Mouse (Mus musculus) T-cell, adult 2 months (primary cell): ENCODE results near the gene Tmem63b.

ENCODE experiments used
- DNase-seq: peaks from one replicate; pipeline ENCODE4 v3.0.0; 2022; ENCODE audit warnings: low spot score

The Tmem63b gene

DNA sequence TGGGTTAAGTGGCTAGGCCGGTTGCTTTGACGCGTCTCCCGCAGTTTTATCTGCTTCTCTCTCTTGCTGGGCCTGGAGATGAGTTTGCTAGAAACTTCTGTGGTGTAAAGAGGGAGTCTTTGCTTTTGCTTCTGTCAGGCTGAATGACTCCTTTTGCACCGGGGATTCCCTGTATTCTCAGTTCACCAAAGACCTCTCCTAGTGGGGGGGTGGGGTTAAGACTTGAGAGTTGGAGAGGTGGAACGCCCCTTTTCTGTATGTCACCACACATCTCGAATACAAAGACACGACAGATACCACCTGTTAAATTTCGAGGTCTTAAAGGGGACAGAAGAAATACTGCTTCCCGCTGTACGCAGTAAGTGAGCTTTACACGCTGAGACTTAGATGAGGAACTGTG, at the start of gene Tmem63b:
TSS of gene Tmem63b (minus strand) at position 190 of the 400 bp plus-strand sequence.
- DNase-seq, result peak; percentile 50

DNA sequence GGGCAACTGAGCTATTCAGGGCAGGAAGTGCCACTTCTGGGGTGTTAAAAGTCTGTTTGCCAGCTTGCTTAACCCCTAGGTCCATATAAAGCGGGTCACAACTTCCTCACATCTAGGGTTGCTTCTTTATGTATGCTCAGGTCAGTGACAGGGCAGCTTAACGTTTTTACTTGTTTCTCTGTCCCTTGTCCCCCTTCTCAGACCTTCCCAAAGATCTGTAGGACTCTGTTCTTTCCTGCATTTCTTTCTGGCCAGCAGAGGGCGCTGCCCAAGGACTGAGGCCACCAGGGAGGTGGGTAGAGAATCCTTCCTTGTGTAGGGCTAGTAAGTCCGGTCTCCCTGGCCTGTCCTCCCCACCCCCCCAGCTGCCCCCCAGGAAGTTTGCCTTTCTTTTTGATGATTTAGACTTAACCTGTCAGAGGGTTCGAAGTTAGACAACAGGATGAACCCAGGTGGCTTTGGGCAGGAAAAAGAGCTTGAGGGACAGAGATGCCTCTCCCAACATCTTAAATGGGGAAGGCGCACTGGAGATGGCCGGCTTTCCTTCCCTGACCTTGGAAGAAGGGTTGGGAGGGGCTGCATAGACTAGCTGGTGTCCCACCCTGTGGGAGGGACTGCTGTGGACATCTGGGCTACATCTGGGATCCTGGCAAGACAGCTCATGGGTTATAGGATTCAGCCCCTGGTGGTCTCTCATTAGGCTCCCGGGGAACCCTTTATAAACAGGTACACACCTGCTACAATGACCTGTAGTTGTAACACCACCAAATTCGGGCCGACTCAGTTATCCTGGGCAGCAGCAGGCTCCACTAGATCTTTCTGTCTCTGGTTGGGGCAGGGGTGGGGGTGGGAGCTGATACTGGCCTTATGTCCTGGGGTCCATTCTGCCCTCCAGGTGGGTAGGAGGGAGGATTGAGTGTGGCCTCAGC, 48.9 kb upstream of the Tmem63b start:
- DNase-seq, result peak; percentile 55

DNA sequence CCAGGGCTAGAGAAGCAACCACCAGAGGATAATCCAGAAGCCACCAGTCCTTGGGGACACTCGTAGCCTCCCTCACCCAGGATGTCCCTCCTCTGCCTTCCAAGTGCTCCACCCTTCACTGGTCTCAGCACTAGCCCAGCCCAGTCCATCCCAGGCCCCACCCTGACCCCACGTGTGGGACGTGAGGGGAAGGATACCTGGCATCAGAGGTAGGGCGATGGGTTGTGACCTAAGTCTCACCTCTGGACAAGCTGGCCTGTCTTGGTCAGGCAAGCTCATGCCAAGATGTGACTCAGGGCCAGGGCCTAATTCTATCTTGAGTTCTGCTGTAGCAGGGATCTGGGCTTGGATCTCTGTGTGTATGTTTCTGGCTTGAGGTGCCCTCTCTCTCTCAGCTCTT, 48.2 kb upstream of the Tmem63b start:
- DNase-seq, result no peak

DNA sequence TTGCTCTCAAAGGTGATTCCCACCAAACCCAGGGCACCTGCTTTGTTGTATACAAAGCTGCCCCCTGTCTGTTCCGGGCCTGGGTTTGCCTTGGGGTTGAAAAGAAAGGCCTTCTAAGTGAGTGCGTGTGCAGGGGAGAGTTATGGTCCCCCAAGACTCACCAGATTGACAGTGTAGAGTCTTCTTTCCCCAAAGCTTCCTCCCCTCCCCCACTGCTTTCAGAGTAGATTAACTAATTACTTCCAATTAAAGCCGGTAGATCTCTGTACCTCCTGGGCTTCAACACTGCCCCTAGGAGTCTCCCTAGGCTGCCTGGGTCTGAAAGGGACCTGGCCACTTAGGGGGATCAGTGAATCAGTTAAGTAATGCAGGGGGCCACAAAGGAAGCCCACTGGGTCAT, 47.6 kb upstream of the Tmem63b start:
- DNase-seq, result no peak

DNA sequence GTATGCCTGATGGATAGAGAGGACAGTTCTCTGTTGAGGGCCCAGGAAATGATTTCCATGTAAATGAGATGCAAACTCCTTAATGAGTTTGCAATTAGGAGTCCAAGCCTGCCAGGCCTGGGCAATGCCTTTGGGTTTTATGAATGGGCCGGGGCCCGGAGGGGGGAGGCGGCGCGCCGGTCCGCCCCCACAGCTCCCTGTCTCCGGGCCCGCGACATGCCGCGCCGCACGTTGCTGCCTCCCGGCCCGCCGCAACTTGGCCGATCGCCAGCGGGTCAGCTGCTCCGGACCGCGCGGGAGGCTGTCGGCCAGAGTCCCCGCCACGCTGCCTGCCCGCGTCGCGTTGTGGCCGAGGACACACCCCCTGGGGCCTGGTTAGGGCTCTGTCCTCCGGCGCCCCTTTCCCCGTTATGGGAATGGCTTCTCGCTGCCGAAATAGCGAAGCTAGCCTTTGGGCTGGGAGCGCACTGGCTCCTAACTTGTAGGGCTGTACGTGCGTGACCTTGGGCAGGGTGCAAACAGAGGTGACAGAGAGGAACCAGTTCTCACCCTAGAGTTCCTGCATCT, 47.1 kb upstream of the Tmem63b start, which contains the start of gene 1600014C23Rik:
TSS of gene 1600014C23Rik (minus strand) at position 110 of the 567 bp plus-strand sequence.
- DNase-seq, result no peak

DNA sequence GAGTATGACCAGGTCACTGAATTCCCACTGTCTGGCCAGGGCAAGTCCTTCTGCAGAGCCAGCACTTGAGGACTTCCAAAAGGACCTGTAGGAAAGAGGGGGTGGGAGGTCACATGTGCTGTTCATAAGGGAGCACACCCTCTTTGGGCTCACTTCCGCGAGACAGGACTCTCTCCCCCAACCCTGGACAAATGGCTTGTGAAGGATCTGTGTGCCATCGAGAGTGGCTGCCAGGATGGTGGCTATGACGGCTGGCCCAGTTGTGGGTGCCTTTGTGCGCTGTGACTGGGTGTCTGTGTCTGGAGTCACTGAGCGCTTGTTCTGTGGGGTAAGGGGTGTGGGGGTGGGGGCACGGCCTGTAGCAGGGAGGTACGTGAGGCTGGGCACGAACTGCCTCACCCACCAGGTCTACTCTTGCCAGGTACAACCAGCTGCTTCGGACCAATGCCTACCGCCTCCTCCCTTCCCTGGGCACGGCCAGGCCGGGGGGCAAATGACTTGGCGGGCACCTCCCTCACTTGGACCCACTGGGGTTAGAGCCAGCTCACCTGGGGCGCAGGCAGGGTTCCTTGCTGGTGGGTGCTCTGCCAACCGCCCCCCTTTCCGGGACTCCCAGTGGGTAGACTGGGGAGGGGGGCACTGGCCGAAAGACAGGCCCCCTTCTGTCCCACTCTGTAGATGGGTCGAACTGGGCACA, 46.5 kb upstream of the Tmem63b start:
- DNase-seq, result no peak

DNA sequence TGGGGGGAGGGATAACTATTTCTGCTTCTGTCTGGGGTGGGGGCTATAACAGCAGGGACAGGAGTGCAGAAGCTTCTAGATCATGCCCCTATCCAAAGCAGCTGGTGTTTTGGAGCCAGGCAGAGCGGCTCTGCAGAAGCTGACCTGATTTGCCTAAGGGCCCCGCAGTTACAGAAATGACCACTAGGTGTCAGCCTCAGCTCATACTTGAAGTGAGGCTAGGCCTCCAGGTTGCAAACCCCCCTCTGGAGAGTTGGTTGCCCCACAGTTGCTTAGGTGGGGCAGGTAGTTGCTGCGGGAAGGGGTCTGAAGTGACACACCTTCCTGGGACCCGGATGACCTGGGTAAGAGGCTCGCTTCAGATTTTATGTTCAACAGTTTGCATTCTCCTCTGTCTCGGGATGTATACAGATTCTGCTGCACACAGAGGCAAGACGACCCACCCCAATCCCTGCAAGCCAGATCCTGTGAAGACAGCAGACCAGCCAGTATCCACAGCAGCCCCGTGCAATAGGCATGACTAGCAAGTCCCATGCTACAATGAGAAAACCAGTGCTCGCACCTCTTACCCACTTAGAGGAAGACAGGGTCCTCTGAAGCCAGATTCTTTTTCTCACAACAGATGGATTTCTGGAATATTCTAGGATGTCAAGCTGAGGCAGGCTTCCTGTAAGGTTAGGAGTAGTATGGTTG, 44.6 kb upstream of the Tmem63b start:
- peak; percentile 75 for DNase-seq

DNA sequence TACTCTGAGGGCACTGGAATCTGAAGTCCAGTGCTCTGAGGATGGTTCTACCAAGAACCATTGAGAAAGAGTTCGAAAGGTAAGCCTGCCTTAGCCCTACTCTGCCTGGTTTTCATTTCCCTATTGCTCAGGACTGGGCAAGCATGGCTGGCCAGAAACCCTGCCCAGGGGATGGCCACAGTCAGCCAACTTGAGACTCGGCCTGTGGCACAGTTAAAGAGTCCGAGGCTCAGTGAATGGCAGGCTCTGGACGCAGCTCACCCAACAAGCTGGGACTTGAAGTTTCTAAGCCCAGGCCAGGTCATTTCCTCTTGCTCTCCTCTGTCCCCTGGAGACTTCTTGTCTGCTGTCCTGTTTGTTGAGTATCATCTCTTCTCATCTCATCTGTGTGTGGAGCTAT, 44.0 kb upstream of the Tmem63b start:
- DNase-seq, result no peak

DNA sequence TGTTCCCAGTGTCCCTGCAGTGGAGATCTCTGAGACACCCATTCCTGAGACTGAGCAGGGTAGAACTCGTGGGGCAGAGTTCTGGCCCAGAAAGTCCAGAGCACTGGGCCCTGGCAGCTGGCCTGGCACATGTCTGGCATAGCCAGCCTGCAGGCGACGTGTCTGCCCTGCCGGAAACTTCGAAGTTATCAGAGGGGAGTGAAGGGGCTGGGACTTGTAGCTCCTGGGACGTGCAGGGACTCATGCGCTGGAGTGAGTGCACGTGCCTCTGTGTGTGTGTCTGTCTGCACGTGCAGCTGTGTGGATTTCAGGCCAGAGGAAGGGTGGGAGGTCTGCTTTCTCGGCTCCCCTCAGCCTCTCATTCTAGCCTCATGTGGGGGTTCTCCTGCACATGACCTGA, 42.7 kb upstream of the Tmem63b start:
- DNase-seq, result no peak

DNA sequence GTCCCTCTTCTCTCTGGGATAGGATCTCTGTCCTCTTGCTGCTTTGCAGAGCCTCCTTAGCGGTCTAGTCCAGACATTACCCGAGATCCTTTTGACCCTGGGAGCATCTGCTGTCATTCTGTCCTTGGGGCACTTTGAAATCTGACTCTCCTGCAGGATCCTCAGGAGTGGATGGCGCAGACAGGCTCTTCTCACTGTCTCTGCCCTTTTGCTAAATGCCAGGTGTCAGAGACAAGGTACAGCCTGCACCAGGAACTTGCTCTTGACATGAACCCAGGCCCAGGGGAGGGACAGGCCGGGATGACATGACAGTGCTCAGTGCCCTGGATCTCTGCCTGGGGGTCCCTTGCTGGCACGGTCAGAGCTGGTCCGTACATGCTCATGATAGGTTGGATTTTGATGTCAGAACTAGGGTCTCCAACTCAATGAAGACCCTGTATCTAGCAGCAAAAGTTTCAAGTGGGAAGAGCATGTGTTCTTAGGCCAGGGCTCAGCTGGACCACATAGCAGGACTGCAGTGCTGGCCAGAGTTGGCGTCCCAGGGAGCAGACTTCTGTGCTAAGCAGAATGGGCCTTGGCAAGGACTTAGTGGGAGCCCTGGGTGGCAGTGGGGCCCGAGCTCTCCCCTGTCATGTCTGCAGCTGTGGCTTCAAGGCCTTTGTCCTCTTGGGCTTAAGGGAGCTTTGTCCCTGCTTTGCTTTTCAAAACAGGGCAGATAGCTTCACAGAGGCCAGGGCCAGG, 41.4 kb upstream of the Tmem63b start:
- no peak for DNase-seq

DNA sequence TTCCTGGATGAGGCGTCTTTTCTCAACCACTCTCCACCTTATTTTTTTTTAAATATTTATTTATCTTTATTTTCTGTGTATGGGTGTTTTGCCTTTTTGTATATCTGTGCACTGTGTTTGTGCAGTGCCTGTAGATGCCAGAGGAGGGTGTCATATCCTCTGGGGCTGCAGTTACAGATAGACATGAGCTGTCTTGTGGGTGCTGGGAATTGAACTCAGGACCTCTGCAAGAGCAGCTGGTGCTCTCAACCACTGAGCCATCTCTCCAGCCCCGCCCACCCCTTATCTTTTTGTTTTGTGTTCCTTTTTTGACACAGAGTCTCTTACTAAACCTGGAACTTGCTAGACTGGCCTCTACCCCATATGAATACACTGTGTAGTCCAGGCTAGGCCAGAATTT, 40.8 kb upstream of the Tmem63b start:
- no peak for DNase-seq

DNA sequence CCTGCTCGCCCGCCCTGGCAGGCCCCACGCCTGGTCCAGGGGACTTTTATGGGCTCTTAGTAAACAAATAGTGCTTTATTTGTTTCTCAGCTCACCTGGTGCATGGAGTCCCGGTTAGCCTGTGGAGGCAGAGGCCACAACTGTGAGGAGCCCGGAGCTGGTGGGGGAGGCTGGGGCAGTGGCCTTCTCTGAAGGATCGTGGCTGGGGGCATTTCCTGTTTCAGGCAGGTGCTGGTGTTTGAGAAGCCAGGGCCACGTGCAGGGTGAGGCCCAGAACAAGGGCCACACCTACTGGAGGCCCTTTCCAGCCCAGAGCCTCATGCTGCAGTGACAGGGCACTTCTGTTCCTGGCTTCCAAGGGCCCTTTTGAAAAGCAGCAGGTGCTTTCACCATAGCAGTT, 39.5 kb upstream of the Tmem63b start:
- no peak for DNase-seq

DNA sequence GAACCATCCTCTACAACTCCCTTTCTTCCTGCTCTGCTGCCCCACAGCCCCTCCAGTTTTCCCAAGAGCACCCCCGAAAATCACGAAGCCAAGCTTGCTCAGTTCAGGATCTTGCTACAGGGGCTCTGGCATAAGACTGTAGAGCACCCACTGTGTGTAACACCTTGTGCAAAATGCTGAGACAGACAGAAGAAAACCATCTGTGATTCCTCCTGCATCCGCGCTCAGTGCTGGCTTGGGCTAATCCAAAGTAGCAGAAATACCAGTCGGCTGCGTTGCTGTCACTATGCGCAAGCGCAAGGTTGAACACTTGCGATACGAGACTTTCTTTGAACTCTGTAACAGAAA, 37.8 kb upstream of the Tmem63b start:
- DNase-seq, result no peak

DNA sequence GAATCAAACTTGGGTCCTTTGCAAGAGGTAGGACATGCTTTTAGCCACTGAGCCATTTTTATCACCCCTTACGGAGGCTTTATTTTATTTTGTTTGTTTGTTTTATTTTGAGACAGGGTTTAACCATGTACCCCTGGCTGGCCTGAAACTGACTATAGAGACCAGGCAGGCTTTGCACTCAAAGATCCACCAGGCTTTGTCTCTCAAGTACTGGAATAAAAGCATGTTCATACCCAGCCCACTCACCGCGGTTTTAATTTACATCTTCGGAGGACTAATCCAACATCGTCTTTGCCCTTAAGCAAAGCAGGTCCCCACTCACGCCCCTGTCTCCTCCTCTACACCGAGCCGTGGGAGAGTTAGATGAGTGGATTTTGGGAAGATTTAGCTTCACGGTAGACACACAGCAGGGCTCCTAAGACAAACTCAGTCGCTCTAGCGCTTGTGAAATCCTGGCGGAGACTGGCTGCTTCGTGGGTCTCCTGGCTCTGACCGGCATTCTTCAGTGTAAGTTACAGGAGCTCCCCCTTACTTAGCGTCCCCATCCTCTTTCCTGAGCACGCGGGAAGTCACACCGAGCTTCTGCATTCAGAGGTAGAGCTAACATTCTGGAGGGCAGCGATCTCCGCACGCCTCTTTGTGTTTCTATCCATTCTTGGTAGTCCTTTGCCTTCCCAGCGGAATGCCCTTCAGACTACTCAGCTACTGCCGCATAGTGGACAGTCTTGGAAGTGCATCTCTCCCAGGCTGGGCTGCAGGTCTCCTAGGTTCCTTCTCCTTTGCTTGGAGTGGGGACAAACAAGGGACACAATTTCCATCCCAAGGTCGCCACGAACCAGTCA, 37.2 kb upstream of the Tmem63b start:
- peak; percentile 36 for DNase-seq

DNA sequence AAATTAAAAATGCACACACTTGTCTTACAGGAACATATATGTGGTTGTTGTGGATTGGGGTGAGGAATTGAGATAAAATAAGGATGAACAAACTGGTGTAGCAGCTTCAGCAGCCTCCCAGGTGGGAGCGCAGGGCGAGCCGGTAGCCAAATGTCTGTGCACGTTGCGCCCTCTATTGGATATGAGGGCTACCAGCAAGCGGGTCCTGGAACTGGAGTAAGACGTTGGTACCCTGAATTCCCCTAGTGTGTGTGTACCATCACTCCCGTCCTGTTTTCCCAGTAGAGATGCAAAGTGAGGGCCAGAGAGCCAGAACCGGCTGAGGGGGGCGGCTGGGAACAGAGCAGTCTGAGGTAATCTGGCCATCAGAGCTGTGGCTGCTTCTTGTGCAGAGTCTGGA, 31.6 kb upstream of the Tmem63b start:
- DNase-seq, result peak; percentile 58

DNA sequence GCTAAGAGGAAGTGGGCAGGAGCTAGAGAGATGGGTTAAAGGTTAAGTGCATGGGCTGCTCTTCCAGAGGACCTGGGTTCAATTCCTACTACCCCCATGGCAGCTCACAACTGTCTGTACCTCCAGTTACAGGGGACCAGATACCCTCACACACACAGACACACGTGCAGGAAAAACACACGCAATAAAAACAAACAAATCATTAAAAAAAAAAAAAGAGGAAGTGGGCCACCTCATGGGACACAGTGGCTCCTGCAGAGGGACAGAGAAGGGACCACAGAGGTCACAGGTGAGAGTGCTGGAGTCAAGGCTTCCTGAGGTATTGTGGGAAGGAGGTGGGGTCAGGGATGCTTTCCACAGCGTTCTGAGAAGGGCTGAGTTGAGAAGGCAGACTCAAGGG, 24.8 kb upstream of the Tmem63b start:
- no peak for DNase-seq

DNA sequence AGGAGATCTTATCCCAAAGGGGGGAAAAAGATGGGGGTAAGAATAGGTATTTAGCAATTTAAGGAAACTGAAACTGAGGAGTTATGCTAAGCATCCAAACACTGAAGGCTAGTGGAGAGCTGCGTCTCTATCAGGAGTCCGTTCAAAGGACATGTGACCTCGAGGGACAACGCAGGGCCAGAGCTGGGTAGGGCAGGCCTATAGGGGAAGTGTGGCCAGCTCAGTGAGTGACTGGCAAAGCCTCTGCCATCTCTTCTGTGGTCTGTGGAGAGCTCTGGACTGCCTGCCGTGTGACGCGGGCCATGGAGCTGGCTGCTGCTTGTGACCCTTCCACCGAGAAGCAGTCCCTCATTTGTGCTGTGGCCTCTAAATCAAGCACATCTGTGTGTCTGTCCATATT, 23.7 kb upstream of the Tmem63b start:
- DNase-seq, result no peak

DNA sequence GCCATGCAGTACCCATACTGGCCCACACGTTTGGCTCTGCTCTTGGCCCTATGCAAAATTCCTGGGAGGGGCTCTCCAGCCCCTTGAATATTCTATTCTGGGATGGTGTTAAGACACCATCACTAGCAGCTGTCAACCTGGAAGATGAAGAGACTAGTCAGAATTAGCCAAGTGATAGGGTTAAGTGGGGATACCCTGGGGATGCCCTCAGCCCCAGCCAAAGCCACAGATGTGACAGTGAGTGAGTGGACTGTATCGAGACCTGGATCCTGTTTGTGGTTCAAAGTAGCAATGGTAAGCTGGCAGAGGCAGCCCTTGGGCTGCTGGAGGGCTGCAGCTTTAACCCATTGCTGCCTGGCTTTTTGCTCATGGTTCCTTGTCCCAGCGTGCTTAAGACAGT, 23.1 kb upstream of the Tmem63b start:
- no peak for DNase-seq

DNA sequence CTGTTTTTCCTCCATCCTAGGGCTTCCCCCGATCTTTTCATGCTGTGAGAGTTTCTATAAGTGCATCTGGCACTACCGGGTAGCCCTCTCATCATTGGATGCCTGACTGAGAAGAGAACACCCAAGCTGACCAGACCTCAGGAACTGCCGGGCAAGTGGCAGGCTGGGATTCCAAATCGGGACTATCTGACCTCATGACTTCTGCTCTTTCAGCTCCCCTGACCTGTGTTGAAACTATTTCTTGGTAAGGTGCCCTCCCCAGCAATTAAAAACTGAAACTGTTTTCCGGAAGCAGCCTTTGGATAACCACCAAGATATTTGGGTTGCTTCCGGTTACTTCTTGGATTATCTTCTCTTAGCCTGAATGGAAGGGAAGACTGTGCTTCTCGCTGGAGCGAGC, 21.5 kb upstream of the Tmem63b start:
- no peak for DNase-seq

DNA sequence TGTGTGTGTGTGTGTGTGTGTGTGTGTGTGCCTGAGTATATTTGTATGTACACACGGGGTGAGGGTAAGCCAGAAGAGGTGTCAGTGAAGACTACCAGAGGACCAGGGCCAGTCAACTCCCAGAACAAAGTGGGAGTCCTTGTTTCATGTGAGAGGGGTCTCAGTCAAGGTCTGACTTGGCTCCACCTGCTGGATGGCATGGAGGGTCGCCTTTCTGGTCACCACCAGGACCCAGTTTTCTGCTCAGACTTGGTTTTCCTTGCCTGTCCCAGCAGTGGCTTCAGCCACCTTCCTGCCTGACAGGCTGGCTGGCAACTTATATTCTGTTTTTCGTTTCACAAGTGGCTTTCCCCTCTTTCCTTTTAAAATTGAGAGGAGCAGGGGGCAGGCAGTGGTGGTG, 20.7 kb upstream of the Tmem63b start:
- DNase-seq, result no peak

DNA sequence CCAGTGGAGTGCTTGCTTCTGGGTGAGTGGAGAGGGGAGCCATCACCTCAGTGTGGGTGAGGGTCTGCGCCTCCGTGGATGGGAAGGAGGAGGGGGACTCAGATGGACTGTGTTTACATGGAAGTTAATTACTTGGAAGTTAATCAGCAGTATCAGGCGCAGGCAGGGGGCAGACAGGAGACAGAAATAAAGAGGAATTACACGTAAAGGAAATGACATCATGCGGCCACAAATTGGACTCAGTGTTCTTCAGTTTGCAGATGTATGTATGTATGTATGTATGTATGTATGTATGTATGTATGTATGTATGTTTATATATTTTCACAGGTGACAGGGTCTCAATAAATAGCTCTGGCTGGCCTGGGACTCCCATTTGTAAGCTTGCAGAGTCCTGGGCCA, 20.1 kb upstream of the Tmem63b start:
- no peak for DNase-seq
